Mouse (Mus musculus): ENCODE measurements around the gene Rab11fip3. TPM values are rescaled to one million over a fixed set of nuclear protein-coding genes. Genes with fewer than 3 reads are reported as not detected.

The Rab11fip3 gene
- total RNA-seq, 2 experiments from 2014 or later = 106 TPM

GRCm38 (mm10) chr17:26087059-26087564, 17.8 kb upstream of the Rab11fip3 start:
- no peak for DNase-seq (ENCODE audit: low spot score in 2 of 2)

GRCm38 (mm10) chr17:26080867-26081266, 11.5 kb upstream of the Rab11fip3 start:
- no peak for DNase-seq (ENCODE audit: low spot score in 2 of 2)

- peak in 1 of 2 experiments; percentile 57 for DNase-seq (ENCODE audit: low spot score in 2 of 2)
Measured at GRCm38 (mm10) chr17:26078851-26079250, 9.5 kb upstream of the Rab11fip3 start.

- DNase-seq (ENCODE audit: low spot score in 2 of 2) = peak in 1 of 2 experiments; percentile 25
Measured at GRCm38 (mm10) chr17:26075246-26075645, 5.9 kb upstream of the Rab11fip3 start.

- no peak for DNase-seq (ENCODE audit: low spot score in 2 of 2)
Measured at GRCm38 (mm10) chr17:26070136-26070535, 781 bp upstream of the Rab11fip3 start.

- DNase-seq (ENCODE audit: low spot score in 2 of 2) = no peak
Measured at GRCm38 (mm10) chr17:26068024-26068830, 1.1 kb downstream of the Rab11fip3 start.

- DNase-seq (ENCODE audit: low spot score in 2 of 2) = no peak
Measured at GRCm38 (mm10) chr17:26066488-26067020, 2.8 kb downstream of the Rab11fip3 start.

- DNase-seq (ENCODE audit: low spot score in 2 of 2) = no peak
Measured at GRCm38 (mm10) chr17:26064916-26065315, 4.4 kb downstream of the Rab11fip3 start.

- DNase-seq (ENCODE audit: low spot score in 2 of 2) = peak in 1 of 2 experiments; percentile 34
Measured at GRCm38 (mm10) chr17:26057787-26058567, 11.4 kb downstream of the Rab11fip3 start.

GRCm38 (mm10) chr17:26057278-26057677, 12.1 kb downstream of the Rab11fip3 start:
- peak in 1 of 2 experiments; percentile 59 for DNase-seq (ENCODE audit: low spot score in 2 of 2)

- no peak for DNase-seq (ENCODE audit: low spot score in 2 of 2)
Measured at GRCm38 (mm10) chr17:26055164-26055563, 14.2 kb downstream of the Rab11fip3 start.

- no peak for DNase-seq (ENCODE audit: low spot score in 2 of 2)
Measured at GRCm38 (mm10) chr17:26054133-26054845, 15.1 kb downstream of the Rab11fip3 start.

- DNase-seq (ENCODE audit: low spot score in 2 of 2) = no peak
Measured at GRCm38 (mm10) chr17:26052706-26053105, 16.6 kb downstream of the Rab11fip3 start.

- no peak for DNase-seq (ENCODE audit: low spot score in 2 of 2)
Measured at GRCm38 (mm10) chr17:26052074-26052473, 17.3 kb downstream of the Rab11fip3 start.

GRCm38 (mm10) chr17:26048118-26048517, 21.2 kb downstream of the Rab11fip3 start:
- DNase-seq (ENCODE audit: low spot score in 2 of 2) = no peak

GRCm38 (mm10) chr17:26046253-26046997, 22.9 kb downstream of the Rab11fip3 start:
- DNase-seq (ENCODE audit: low spot score in 2 of 2) = peak in 1 of 2 experiments; percentile 68

GRCm38 (mm10) chr17:26045285-26045684, 24.1 kb downstream of the Rab11fip3 start:
- no peak for DNase-seq (ENCODE audit: low spot score in 2 of 2)

- DNase-seq (ENCODE audit: low spot score in 2 of 2) = peak in 1 of 2 experiments; percentile 86
Measured at GRCm38 (mm10) chr17:26043249-26043636, 26.1 kb downstream of the Rab11fip3 start.

- peak in 1 of 2 experiments; percentile 34 for DNase-seq (ENCODE audit: low spot score in 2 of 2)
Measured at GRCm38 (mm10) chr17:26042599-26043248, 26.6 kb downstream of the Rab11fip3 start.

Measured in layer of hippocampus, adult 18-20 months (tissue).